Mouse (Mus musculus): ENCODE results near the gene Tnr. TPM values are rescaled to one million over a fixed set of nuclear protein-coding genes. Genes with fewer than 3 reads are reported as not detected.

The Tnr gene
- total and polyA plus RNA-seq, 2 experiments = not detected

- peak; percentile 48 for DNase-seq (ENCODE audit: extremely low read depth, low read depth, low spot score)
- Histone ChIP-seq H3K36me3 (ENCODE audit: control insufficient read depth, insufficient read depth, low read length) (no peaks in the 10 kb centered on the region), H3K4me1 (ENCODE audit: control insufficient read depth, insufficient read depth, low read length) (no peaks in the 10 kb centered on the region), H3K9ac (ENCODE audit: low read depth, low read length) (no peak overlapping the region), H3K27ac (replicated peaks; ENCODE audit: insufficient read depth, low read depth, low read length) (no peak overlapping the region), H3K79me2 (ENCODE audit: control insufficient read depth, insufficient read depth, low read length) (no peaks in the 10 kb centered on the region), H3K4me3 (ENCODE audit: insufficient read depth, low read depth, low read length) (no peak overlapping the region), H3K27me3 (ENCODE audit: control insufficient read depth, insufficient read depth, low read length) (no peaks in the 10 kb centered on the region)
- TF ChIP-seq CTCF (IDR thresholded peaks at IDR 0.05; ENCODE audit: low read depth, low read length) (no peak), POLR2A (IDR thresholded peaks at IDR 0.05; ENCODE audit: extremely low read depth, insufficient read depth, low read length) (no peak)
Measured at GRCm38 (mm10) chr1:159968395-159968794, 444.8 kb downstream of the Tnr start.

- 42% methylated on average over 2 of the region's 2 CpGs for WGBS
- TF ChIP-seq POLR2A (IDR thresholded peaks at IDR 0.05; ENCODE audit: extremely low read depth, insufficient read depth, low read length) = no peak
- TF ChIP-seq CTCF (IDR thresholded peaks at IDR 0.05; ENCODE audit: low read depth, low read length) = no peak
- H3K27ac ChIP-seq (replicated peaks; ENCODE audit: insufficient read depth, low read depth, low read length) = no peak overlapping the region
- H3K4me3 ChIP-seq (ENCODE audit: insufficient read depth, low read depth, low read length) = no peak overlapping the region
- no peaks in the 10 kb centered on the region for H3K4me1 ChIP-seq (ENCODE audit: control insufficient read depth, insufficient read depth, low read length)
- DNase-seq (ENCODE audit: extremely low read depth, low read depth, low spot score) = peak; percentile 23
- no peak overlapping the region for H3K9ac ChIP-seq (ENCODE audit: low read depth, low read length)
- no peaks in the 10 kb centered on the region for H3K36me3 ChIP-seq (ENCODE audit: control insufficient read depth, insufficient read depth, low read length)
- H3K27me3 ChIP-seq (ENCODE audit: control insufficient read depth, insufficient read depth, low read length) = no peaks in the 10 kb centered on the region
- no peaks in the 10 kb centered on the region for H3K79me2 ChIP-seq (ENCODE audit: control insufficient read depth, insufficient read depth, low read length)
Measured at GRCm38 (mm10) chr1:159977786-159978185, 454.2 kb downstream of the Tnr start.

- WGBS = 90% methylated on average over 2 of the region's 2 CpGs
- H3K4me1 ChIP-seq (ENCODE audit: control insufficient read depth, insufficient read depth, low read length) = no peaks in the 10 kb centered on the region
- H3K4me3 ChIP-seq (ENCODE audit: insufficient read depth, low read depth, low read length) = no peak overlapping the region
- DNase-seq (ENCODE audit: extremely low read depth, low read depth, low spot score) = no peak
- no peak overlapping the region for H3K27ac ChIP-seq (replicated peaks; ENCODE audit: insufficient read depth, low read depth, low read length)
- TF ChIP-seq POLR2A (IDR thresholded peaks at IDR 0.05; ENCODE audit: extremely low read depth, insufficient read depth, low read length) (no peak), CTCF (IDR thresholded peaks at IDR 0.05; ENCODE audit: low read depth, low read length) (no peak)
- no peaks in the 10 kb centered on the region for H3K79me2 ChIP-seq (ENCODE audit: control insufficient read depth, insufficient read depth, low read length)
- no peak overlapping the region for H3K9ac ChIP-seq (ENCODE audit: low read depth, low read length)
- H3K36me3 ChIP-seq (ENCODE audit: control insufficient read depth, insufficient read depth, low read length) = no peaks in the 10 kb centered on the region
- H3K27me3 ChIP-seq (ENCODE audit: control insufficient read depth, insufficient read depth, low read length) = no peaks in the 10 kb centered on the region
Measured at GRCm38 (mm10) chr1:159979096-159979495, 455.5 kb downstream of the Tnr start.

- TF ChIP-seq POLR2A (IDR thresholded peaks at IDR 0.05; ENCODE audit: extremely low read depth, insufficient read depth, low read length) = no peak
- no peak for TF ChIP-seq CTCF (IDR thresholded peaks at IDR 0.05; ENCODE audit: low read depth, low read length)
- no peak overlapping the region for H3K4me3 ChIP-seq (ENCODE audit: insufficient read depth, low read depth, low read length)
- H3K79me2 ChIP-seq (ENCODE audit: control insufficient read depth, insufficient read depth, low read length) = no peaks in the 10 kb centered on the region
- H3K36me3 ChIP-seq (ENCODE audit: control insufficient read depth, insufficient read depth, low read length) = no peaks in the 10 kb centered on the region
- no peaks in the 10 kb centered on the region for H3K27me3 ChIP-seq (ENCODE audit: control insufficient read depth, insufficient read depth, low read length)
- no peaks in the 10 kb centered on the region for H3K4me1 ChIP-seq (ENCODE audit: control insufficient read depth, insufficient read depth, low read length)
- no peak for DNase-seq (ENCODE audit: extremely low read depth, low read depth, low spot score)
- no peak overlapping the region for H3K9ac ChIP-seq (ENCODE audit: low read depth, low read length)
- 76% methylated on average over 1 of the region's 1 CpGs for WGBS
- no peak overlapping the region for H3K27ac ChIP-seq (replicated peaks; ENCODE audit: insufficient read depth, low read depth, low read length)
Measured at GRCm38 (mm10) chr1:159980355-159980754, 456.8 kb downstream of the Tnr start.

Measured in liver, adult 2 months (tissue).